Mouse (Mus musculus) heart, postnatal 0 days (tissue): ENCODE measurements around the gene Stxbp5.

Experiments used
- CTCF ChIP-seq: IDR thresholded peaks from 2 replicates; pipeline ENCODE4 v1.5.1; 2016; ENCODE audit warnings: antibody characterized with exemption, control low read depth, low read depth
- EP300 ChIP-seq: IDR thresholded peaks from 2 replicates; pipeline ENCODE4 v1.6.1; 2016; ENCODE audit warnings: antibody characterized with exemption, low read depth

DNA sequence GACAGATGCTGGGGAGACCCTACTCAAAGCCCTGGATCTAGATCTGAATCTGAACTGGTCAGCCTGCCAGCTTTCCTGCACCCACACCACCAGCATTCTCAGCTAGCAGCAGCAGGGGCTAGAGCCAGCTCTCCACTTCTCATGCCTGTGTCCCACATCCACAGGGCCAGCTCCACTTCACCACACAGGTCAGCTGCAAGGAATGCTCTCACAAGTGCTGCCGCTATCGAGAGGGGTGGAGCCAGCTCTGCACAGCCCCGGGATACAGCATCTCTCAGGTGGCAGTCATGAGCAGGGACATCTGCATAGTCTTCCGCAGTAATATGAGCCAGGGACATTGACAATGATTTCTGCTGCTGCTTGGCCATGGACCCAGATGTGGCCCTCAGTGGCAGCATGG, 54.5 kb downstream of the Stxbp5 start:
- TF ChIP-seq EP300, result no peak
- no peak for TF ChIP-seq CTCF
